26 mouse cellular contexts compared by ENCODE assay signal in the genomic region with DNA sequence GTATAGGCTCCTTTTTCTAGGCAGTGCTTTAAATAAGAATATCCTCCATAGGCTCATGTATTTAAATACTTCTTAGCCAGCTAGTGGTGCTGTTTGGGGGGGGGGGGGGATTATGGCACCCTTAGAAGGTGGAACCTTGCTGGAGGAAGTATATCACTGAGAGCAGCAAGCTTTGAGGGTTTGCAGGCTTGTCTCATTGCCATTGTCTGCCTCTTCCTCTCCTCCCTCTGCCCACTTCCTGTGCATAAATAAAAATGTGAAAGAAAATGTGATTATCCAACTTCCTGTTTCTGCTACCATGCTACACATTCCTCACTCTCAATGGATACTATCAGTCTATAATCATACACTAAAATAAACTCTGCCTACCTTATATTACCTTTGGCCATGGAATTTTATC.
A peak's percentile ranks its signal among the peaks of the same experiment; 100 is the strongest.
DNase-seq lines count a peak whose midpoint lies in the region; ATAC-seq and TF ChIP-seq lines count a peak whose summit lies in the region.
"Had no signal": no experiment of that assay in that cellular context is flagged by ENCODE, and none has a peak within 500 bp of the region (broad histone marks: within the 10 kb centered on the region; RNA-seq: fewer than 3 reads in every experiment).

No protein-coding gene starts in this region.

- no peak for TF ChIP-seq POLR2A in MEL (IDR thresholded peaks at IDR 0.05; ENCODE audit: control insufficient read depth in 1 of 2, insufficient read depth in 1 of 2, low read depth in 1 of 2, low read length in 2 of 2, poor library complexity in 1 of 2)

- no peak for TF ChIP-seq EP300 in MEL (IDR thresholded peaks at IDR 0.05; ENCODE audit: low read depth in 1 of 2, low read length in 2 of 2)

- H3K9me3 ChIP-seq in MEL (replicated peaks; ENCODE audit: insufficient read depth, low read length): no peaks in the 10 kb centered on the region
- H3K9me3 ChIP-seq: embryonic facial prominence, embryonic 12.5 days; embryonic facial prominence, embryonic 15.5 days; heart, embryonic 10.5 days; heart, embryonic 13.5 days had no signal

- no peak for TF ChIP-seq CTCF in MEL (IDR thresholded peaks at IDR 0.05 in 2 of 3, conservative IDR thresholded peaks at IDR 0.05 in 1 of 3; ENCODE audit: control insufficient read depth in 1 of 3, insufficient read depth in 1 of 3, low read depth in 2 of 3, low read length in 3 of 3, poor library complexity in 1 of 3, severe bottlenecking in 1 of 3)

- H3K79me2 ChIP-seq in MEL (ENCODE audit: control insufficient read depth, insufficient read depth, low read length, poor library complexity): no peaks in the 10 kb centered on the region

- no peak overlapping the region for H3K27ac ChIP-seq in MEL (ENCODE audit: control insufficient read depth, low read depth, low read length)
- H3K27ac ChIP-seq: embryonic facial prominence, embryonic 12.5 days; embryonic facial prominence, embryonic 15.5 days; heart, adult 2 months; heart, embryonic 10.5 days; heart, embryonic 13.5 days; hindbrain, embryonic 14.5 days; hindbrain, postnatal 0 days had no signal

- H3K36me3 ChIP-seq in MEL (ENCODE audit: control insufficient read depth in 1 of 2, insufficient read depth in 2 of 2, low read length in 2 of 2): no peaks in the 10 kb centered on the region
- H3K36me3 ChIP-seq in splenic B cell, adult 2 months (ENCODE audit: control insufficient read depth, insufficient read depth, low read length, poor library complexity, severe bottlenecking): no peaks in the 10 kb centered on the region
- H3K36me3 ChIP-seq: embryonic facial prominence, embryonic 12.5 days; embryonic facial prominence, embryonic 15.5 days; heart, embryonic 10.5 days; heart, embryonic 13.5 days had no signal

- no peak for TF ChIP-seq RAD21 in MEL (IDR thresholded peaks at IDR 0.05; ENCODE audit: low read depth, low read length)

- H3K4me1 ChIP-seq in MEL (ENCODE audit: control insufficient read depth in 1 of 2, insufficient read depth in 2 of 2, low read length in 2 of 2): no peaks in the 10 kb centered on the region
- H3K4me1 ChIP-seq: embryonic facial prominence, embryonic 12.5 days; embryonic facial prominence, embryonic 15.5 days; heart, embryonic 10.5 days; heart, embryonic 13.5 days had no signal

- DNase-seq in 416B (ENCODE audit: low read depth) (peak; percentile 8), MEL (ENCODE audit: low read depth, low spot score) (peak; percentile 15)
- peak; percentile 14 for DNase-seq in splenic B cell, adult 2 months (ENCODE audit: low read depth, low spot score)
- DNase-seq in kidney, adult 8-10 months: no peak
- no peak for DNase-seq in adrenal gland, postnatal 10 days
- DNase-seq in frontal cortex, adult 2 months (ENCODE audit: extremely low spot score in 1 of 2, low spot score in 1 of 2): no peak
- DNase-seq: adrenal gland, adult 2 months; adrenal gland, postnatal 25 days; B cell, adult 2 months; cerebellum, adult 18-20 months; cerebellum, adult 9-10 months; cerebellum, postnatal 14 days; forebrain, postnatal 0 days; gastrocnemius, postnatal 25 days; heart, adult 2 months; heart, postnatal 14 days; heart, postnatal 4 days had no signal

- peak; percentile 58 for ATAC-seq in common myeloid progenitor, adult 5-6 weeks (replicated peaks; ENCODE audit: low read depth, poor library complexity, severe bottlenecking)
- ATAC-seq: forebrain, embryonic 14.5 days; forebrain, postnatal 0 days; hindbrain, postnatal 0 days; inflammation-experienced regulatory T-cells, adult 6 months had no signal

- H3K4me3 ChIP-seq in MEL (ENCODE audit: control insufficient read depth in 1 of 2, insufficient read depth in 1 of 2, low read depth in 2 of 2, low read length in 2 of 2): no peak overlapping the region
- H3K4me3 ChIP-seq: embryonic facial prominence, embryonic 12.5 days; embryonic facial prominence, embryonic 15.5 days; heart, adult 2 months; heart, embryonic 10.5 days; heart, embryonic 13.5 days had no signal

- H3K9ac ChIP-seq in MEL (ENCODE audit: control insufficient read depth, low read depth, low read length, poor library complexity, severe bottlenecking): no peak overlapping the region
- H3K9ac ChIP-seq: embryonic facial prominence, embryonic 12.5 days; embryonic facial prominence, embryonic 15.5 days; forebrain, postnatal 0 days; heart, embryonic 13.5 days; hindbrain, embryonic 14.5 days had no signal

- H3K27me3 ChIP-seq in MEL (ENCODE audit: control insufficient read depth in 1 of 2, insufficient read depth in 2 of 2, low read length in 2 of 2): no peaks in the 10 kb centered on the region
- H3K27me3 ChIP-seq in splenic B cell, adult 2 months (ENCODE audit: control insufficient read depth, insufficient read depth, low read length, poor library complexity, severe bottlenecking): no peaks in the 10 kb centered on the region
- H3K27me3 ChIP-seq: embryonic facial prominence, embryonic 12.5 days; embryonic facial prominence, embryonic 15.5 days; heart, embryonic 13.5 days had no signal

TF ChIP-seq in MEL, 35 proteins besides CTCF, POLR2A, EP300 and RAD21:
- TF ChIP-seq ZNF384 (IDR thresholded peaks at IDR 0.05; ENCODE audit: low read depth, low read length) (no peak), MEF2A (IDR thresholded peaks at IDR 0.05; ENCODE audit: extremely low read depth, insufficient replicate concordance, low read depth, low read length, poor library complexity, severe bottlenecking) (no peak), MXI1 (IDR thresholded peaks at IDR 0.05; ENCODE audit: low read depth, low read length) (no peak)

Comparison
In these comparisons a context has a peak if more than half of its experiments do, and no peak if none do; other contexts are left out.
1. DNase-seq: peak in 416B (single experiment), MEL (single experiment) and splenic B cell, adult 2 months (single experiment); none in kidney, adult 8-10 months (0 of 2), adrenal gland, postnatal 10 days (single experiment) and frontal cortex, adult 2 months (0 of 2).